Mouse (Mus musculus) retina, postnatal 7 days (tissue): ENCODE data around the gene Igfbp5.

ENCODE experiments used
- DNase-seq: peaks from one replicate; pipeline ENCODE4 v3.0.0-alpha.2; 2012; ENCODE audit warnings: low read depth, low spot score

Gene Igfbp5

GRCm38 (mm10) chr1:72842666-72843459 is 31.8 kb downstream of the Igfbp5 start:
- no peak for DNase-seq

- no peak for DNase-seq
These were observed 34.9 kb downstream of the Igfbp5 start for GRCm38 (mm10) chr1:72839791-72840190.

GRCm38 (mm10) chr1:72839356-72839755 is 35.3 kb downstream of the Igfbp5 start:
- DNase-seq: no peak

GRCm38 (mm10) chr1:72833563-72833962 is 41.1 kb downstream of the Igfbp5 start:
- DNase-seq: no peak

- DNase-seq: no peak
These were observed 42.0 kb downstream of the Igfbp5 start for GRCm38 (mm10) chr1:72832715-72833153.

GRCm38 (mm10) chr1:72830485-72830884 is 44.2 kb downstream of the Igfbp5 start:
- no peak for DNase-seq

- DNase-seq: no peak
These were observed 45.8 kb downstream of the Igfbp5 start for GRCm38 (mm10) chr1:72828843-72829242.

GRCm38 (mm10) chr1:72827411-72828315 is 47.0 kb downstream of the Igfbp5 start:
- no peak for DNase-seq

- no peak for DNase-seq
These were observed 47.8 kb downstream of the Igfbp5 start for GRCm38 (mm10) chr1:72826931-72827330.

- no peak for DNase-seq
These were observed 48.2 kb downstream of the Igfbp5 start for GRCm38 (mm10) chr1:72826446-72826845.

GRCm38 (mm10) chr1:72825921-72826320 is 48.8 kb downstream of the Igfbp5 start:
- DNase-seq: no peak

- DNase-seq: no peak
These were observed 49.4 kb downstream of the Igfbp5 start for GRCm38 (mm10) chr1:72825286-72825685.

GRCm38 (mm10) chr1:72824707-72825101 is 50.0 kb downstream of the Igfbp5 start:
- DNase-seq: no peak

GRCm38 (mm10) chr1:72823751-72824706 is 50.7 kb downstream of the Igfbp5 start, which contains the start of gene Igfbp2:
Igfbp2 (plus strand) TSS chr1:72824503.
- DNase-seq: no peak

- no peak for DNase-seq
These were observed 51.8 kb downstream of the Igfbp5 start for GRCm38 (mm10) chr1:72822893-72823292.

- DNase-seq: no peak
These were observed 54.7 kb downstream of the Igfbp5 start for GRCm38 (mm10) chr1:72819995-72820394.

- no peak for DNase-seq
These were observed 59.1 kb downstream of the Igfbp5 start for GRCm38 (mm10) chr1:72815616-72816015.

GRCm38 (mm10) chr1:72815184-72815583 is 59.5 kb downstream of the Igfbp5 start:
- no peak for DNase-seq

GRCm38 (mm10) chr1:72813639-72814403 is 60.9 kb downstream of the Igfbp5 start:
- DNase-seq: no peak

GRCm38 (mm10) chr1:72813089-72813638 is 61.5 kb downstream of the Igfbp5 start:
- no peak for DNase-seq
